Mouse (Mus musculus) ES-Bruce4 (cell line): ENCODE results near the gene Cul9. TPM values are rescaled to one million over a fixed set of nuclear protein-coding genes. Genes with fewer than 3 reads are reported as not detected.
A peak's percentile ranks its signal among the peaks of the same experiment; 100 is the strongest.

ENCODE experiments used
- H3K27ac ChIP-seq: 2 replicates; pipeline ENCODE4 v1.5.1; 2012; ENCODE audit warnings: low read length, inconsistent platforms; ENCODE audit not compliant: insufficient read depth
- H3K27me3 ChIP-seq: 2 replicates; pipeline ENCODE4 v1.6.1; 2012; ENCODE audit warnings: mild to moderate bottlenecking, low read length, inconsistent platforms; ENCODE audit not compliant: control insufficient read depth, poor library complexity, insufficient read depth, severe bottlenecking
- H3K36me3 ChIP-seq: 2 replicates; pipeline ENCODE4 v1.6.1; 2012; ENCODE audit warnings: inconsistent platforms, mild to moderate bottlenecking, low read length, moderate library complexity; ENCODE audit not compliant: control insufficient read depth, poor library complexity, insufficient read depth, severe bottlenecking
- H3K4me1 ChIP-seq: one replicate; pipeline ENCODE4 v1.8.1; 2011; ENCODE audit warnings: low read length; ENCODE audit not compliant: control insufficient read depth, insufficient read depth
- H3K4me3 ChIP-seq: 2 replicates; pipeline ENCODE4 v1.5.1; 2011; ENCODE audit warnings: low read depth, mild to moderate bottlenecking, low read length
- H3K9ac ChIP-seq: 2 replicates; pipeline ENCODE4 v1.6.1; 2012; ENCODE audit warnings: low read depth, mild to moderate bottlenecking, inconsistent platforms; ENCODE audit not compliant: poor library complexity, severe bottlenecking
- H3K9me3 ChIP-seq: replicated peaks from 2 replicates; pipeline ENCODE4 v1.6.1; 2012; ENCODE audit warnings: mild to moderate bottlenecking, low read length, inconsistent platforms; ENCODE audit not compliant: control insufficient read depth, poor library complexity, insufficient read depth, severe bottlenecking
- CTCF ChIP-seq: IDR thresholded peaks from one replicate; pipeline ENCODE4 v1.8.1; 2011; ENCODE audit warnings: low read depth, low read length
- EP300 ChIP-seq: IDR thresholded peaks from 2 replicates; pipeline ENCODE4 v1.6.1; 2011; ENCODE audit warnings: low read depth, low read length; ENCODE audit not compliant: insufficient read depth
- POLR2A ChIP-seq: IDR thresholded peaks from one replicate; pipeline ENCODE4 v1.8.1; 2011; ENCODE audit warnings: low read length; ENCODE audit not compliant: insufficient read depth
- polyA plus RNA-seq: library from polyadenylated mRNA; stranded (reverse); fragments of >200 nt; gene quantifications from 2 replicates; pipeline ENCODE4 v1.2.4, GENCODE M21; 2011; ENCODE audit warnings: low read depth; ENCODE audit not compliant: missing spikeins, insufficient read depth, insufficient read length

Gene Cul9
- polyA plus RNA-seq, 1 experiment: 4.4 TPM

DNA sequence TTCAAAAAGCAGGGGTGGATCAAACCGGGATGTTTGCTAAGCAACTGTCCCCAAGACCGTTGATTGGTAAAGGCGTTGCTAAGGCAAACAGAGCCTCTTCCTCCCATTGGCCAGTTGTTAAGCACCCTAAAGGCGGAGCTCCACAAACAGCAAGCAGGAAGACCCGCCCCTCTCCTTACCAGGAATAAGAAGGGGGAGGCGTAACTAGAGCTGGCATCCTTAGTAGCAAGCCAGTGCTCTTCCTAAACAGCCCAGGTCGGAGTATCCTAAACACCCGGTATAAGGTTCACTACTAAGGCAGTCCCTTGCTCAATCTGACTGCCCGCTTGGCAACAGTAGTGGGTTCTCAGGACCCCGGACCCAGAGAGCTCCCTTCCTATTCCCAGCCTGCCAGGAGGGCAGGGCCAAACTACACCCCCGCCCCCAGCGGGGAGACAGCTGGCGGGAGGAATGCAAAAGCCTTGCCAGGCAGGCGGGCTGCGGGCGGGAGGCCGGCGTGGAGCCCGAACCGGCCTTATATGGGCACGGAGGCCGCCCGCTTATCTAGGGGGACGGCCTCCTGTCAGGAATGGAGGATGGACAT is 6.7 kb upstream of the Cul9 start:
- H3K9ac ChIP-seq: no peak overlapping the region
- peak overlapping the region; percentile 46 for H3K4me3 ChIP-seq
- no peaks in the 10 kb centered on the region for H3K9me3 ChIP-seq
- H3K36me3 ChIP-seq: 0 out of 2 replicates have a peak, but pooled peaks cover 4% of the 10 kb centered on the region
- TF ChIP-seq POLR2A (peak; percentile 12), CTCF (no peak)
- no peaks in the 10 kb centered on the region for H3K27me3 ChIP-seq
- peaks cover 7% of the 10 kb centered on the region for H3K4me1 ChIP-seq
- H3K27ac ChIP-seq: no peak overlapping the region

DNA sequence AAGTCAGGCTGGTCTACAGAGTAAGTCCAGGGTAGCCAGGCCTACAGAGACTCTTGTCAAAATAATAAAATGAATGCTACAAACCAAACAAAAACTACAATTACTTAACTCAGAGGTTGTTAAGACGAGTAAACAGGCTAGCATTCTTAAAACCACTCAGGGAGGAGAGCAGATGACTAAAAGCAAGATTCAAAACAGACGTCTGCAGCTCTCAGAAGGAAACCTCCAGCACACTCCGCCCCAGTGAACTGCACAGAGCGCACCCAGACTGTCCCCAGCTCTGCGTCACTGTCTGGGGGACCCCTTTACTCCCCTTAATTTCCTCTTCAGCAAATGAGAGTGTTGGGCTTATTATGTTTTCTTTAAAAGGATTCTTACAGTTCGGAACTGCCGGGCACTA is 6.0 kb upstream of the Cul9 start:
- H3K4me1 ChIP-seq: peaks cover 10% of the 10 kb centered on the region
- H3K36me3 ChIP-seq: 0 out of 2 replicates have a peak, but pooled peaks cover 4% of the 10 kb centered on the region
- H3K9ac ChIP-seq: no peak overlapping the region
- no peaks in the 10 kb centered on the region for H3K27me3 ChIP-seq
- H3K27ac ChIP-seq: no peak overlapping the region
- no peaks in the 10 kb centered on the region for H3K9me3 ChIP-seq
- no peak for TF ChIP-seq POLR2A
- no peak for TF ChIP-seq EP300
- TF ChIP-seq CTCF: no peak
- H3K4me3 ChIP-seq: no peak overlapping the region

DNA sequence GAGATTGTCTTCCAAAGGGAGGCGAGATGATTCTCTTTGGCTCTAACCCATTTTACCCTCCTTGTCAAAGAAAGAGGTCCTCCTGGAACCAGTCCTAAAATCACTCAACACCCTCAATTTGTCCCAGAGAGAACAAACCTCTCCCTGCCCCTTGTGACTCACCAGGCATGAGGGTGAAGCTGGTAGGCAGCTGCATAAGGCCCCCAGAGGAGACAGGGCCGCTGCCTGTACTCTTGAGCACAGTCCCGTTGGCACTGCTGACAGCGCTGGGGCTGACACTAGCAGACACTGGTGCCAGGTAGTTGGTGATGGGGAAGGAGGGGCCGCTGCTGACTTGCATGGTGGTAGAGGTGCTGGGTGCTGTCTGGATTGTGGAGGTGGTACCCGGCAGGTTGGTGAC is 5.2 kb upstream of the Cul9 start:
- Histone ChIP-seq H3K4me1 (peaks cover 10% of the 10 kb centered on the region), H3K36me3 (0 out of 2 replicates have a peak, but pooled peaks cover 4% of the 10 kb centered on the region), H3K27me3 (no peaks in the 10 kb centered on the region)

DNA sequence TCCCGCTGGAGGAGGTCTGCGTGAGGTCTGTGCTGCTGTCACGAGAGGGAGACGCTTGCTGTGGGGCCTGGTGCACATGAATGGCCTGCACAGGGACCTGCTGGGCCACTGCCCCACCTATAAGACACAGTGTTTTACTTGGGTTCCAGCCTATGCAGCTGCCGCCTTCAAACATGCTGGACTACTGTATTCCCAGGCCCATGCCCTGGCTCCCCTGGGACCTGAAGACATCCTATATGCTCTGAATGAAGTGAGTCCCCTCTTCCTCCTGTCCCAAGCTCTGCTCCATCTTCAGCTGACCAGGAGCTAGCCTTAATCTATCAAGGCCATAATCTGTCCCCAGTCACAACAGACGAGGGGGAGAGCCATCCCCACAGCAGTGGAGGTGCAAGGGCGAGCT is 4.7 kb upstream of the Cul9 start:
- Histone ChIP-seq H3K36me3 (0 out of 2 replicates have a peak, but pooled peaks cover 4% of the 10 kb centered on the region), H3K27ac (no peak overlapping the region), H3K9me3 (no peaks in the 10 kb centered on the region), H3K4me1 (peaks cover 10% of the 10 kb centered on the region), H3K27me3 (no peaks in the 10 kb centered on the region), H3K4me3 (no peak overlapping the region), H3K9ac (no peak overlapping the region)
- TF ChIP-seq CTCF: no peak
- TF ChIP-seq POLR2A: no peak
- no peak for TF ChIP-seq EP300

More for the DNA sequence above, 5.2 kb upstream of the Cul9 start:
- no peak overlapping the region for H3K9ac ChIP-seq
- no peak overlapping the region for H3K4me3 ChIP-seq
- H3K27ac ChIP-seq: no peak overlapping the region
- TF ChIP-seq POLR2A (no peak), EP300 (no peak), CTCF (no peak)
- H3K9me3 ChIP-seq: no peaks in the 10 kb centered on the region

DNA sequence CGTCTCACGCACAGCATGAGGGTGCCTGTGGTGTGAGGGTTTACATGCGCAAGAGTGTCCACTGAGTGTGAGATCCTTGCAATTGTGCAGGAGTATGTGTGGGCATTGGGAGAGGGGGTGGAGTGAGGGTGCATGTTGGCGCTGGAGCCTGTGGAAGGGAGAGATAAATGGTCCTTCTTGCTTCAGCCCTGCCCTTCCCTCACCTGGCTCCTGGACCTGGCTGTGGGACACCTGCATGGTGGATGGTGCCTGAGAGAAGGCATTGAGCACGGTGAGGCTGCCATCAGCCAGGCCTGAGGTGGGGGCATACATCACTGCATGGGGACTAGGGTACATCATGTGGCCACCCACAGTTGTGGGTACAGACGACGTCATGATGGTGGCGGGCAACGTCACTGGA is 3.5 kb upstream of the Cul9 start:
- no peaks in the 10 kb centered on the region for H3K9me3 ChIP-seq
- 0 out of 2 replicates have a peak, but pooled peaks cover 4% of the 10 kb centered on the region for H3K36me3 ChIP-seq
- no peak for TF ChIP-seq CTCF
- no peak for TF ChIP-seq POLR2A
- TF ChIP-seq EP300: no peak
- peaks cover 10% of the 10 kb centered on the region for H3K4me1 ChIP-seq
- no peak overlapping the region for H3K27ac ChIP-seq
- H3K27me3 ChIP-seq: no peaks in the 10 kb centered on the region
- H3K9ac ChIP-seq: no peak overlapping the region
- no peak overlapping the region for H3K4me3 ChIP-seq

DNA sequence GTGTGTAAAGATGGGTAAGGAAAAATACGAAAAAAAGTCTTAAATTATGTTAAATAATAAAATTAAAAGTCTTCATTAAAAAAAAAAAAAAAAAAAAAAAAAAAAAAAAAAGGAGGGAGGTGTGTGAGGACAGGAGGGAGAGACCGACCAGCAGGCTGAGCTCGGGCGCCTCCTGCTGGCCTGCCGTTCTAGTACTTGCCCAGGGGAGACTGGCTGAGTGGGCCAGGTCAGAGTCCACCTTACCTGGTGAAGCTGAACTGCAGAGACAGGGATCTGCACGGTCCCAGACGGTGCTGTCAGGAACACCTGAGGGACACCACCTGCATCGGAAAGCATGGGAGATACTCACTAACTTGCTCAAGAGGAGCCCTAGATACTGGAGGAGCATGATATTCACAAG is 3.0 kb upstream of the Cul9 start:
- Histone ChIP-seq H3K9me3 (no peaks in the 10 kb centered on the region), H3K4me1 (peaks cover 10% of the 10 kb centered on the region), H3K9ac (no peak overlapping the region), H3K36me3 (0 out of 2 replicates have a peak, but pooled peaks cover 4% of the 10 kb centered on the region), H3K27me3 (no peaks in the 10 kb centered on the region), H3K4me3 (no peak overlapping the region), H3K27ac (no peak overlapping the region)
- TF ChIP-seq POLR2A (no peak), CTCF (peak; percentile 78)
